Mouse (Mus musculus) E14TG2a.4 (cell line): ENCODE results near the gene Nav1.

Experiments used
- H3K27me3 ChIP-seq: 2 replicates; pipeline ENCODE4 v1.6.1; 2014; ENCODE audit warnings: low read length, control low read depth; ENCODE audit not compliant: insufficient read depth
- H3K36me3 ChIP-seq: 2 replicates; pipeline ENCODE4 v1.6.1; 2014; ENCODE audit warnings: low read length, control low read depth; ENCODE audit not compliant: insufficient read depth
- H3K4me1 ChIP-seq: replicated peaks from 2 replicates; pipeline ENCODE4 v1.6.1; 2014; ENCODE audit warnings: low read depth, low read length, control low read depth
- H3K4me3 ChIP-seq: replicated peaks from 2 replicates; pipeline ENCODE4 v1.5.1; 2014; ENCODE audit warnings: mild to moderate bottlenecking, low read length
- H3K9me3 ChIP-seq: 2 replicates; pipeline ENCODE4 v1.6.1; 2014; ENCODE audit warnings: low read length, control low read depth
- CTCF ChIP-seq: conservative IDR thresholded peaks from 2 replicates; pipeline ENCODE4 v1.5.1; 2014; ENCODE audit warnings: low read length
- NANOG ChIP-seq: IDR thresholded peaks from 2 replicates; pipeline ENCODE4 v1.6.1; 2014; ENCODE audit warnings: borderline replicate concordance, low read length, mixed read lengths
- POU5F1 ChIP-seq: IDR thresholded peaks from 2 replicates; pipeline ENCODE4 v1.6.1; 2014; ENCODE audit warnings: low read length, borderline replicate concordance

Gene Nav1

GRCm38 (mm10) chr1:135413996-135414395 lies 193.1 kb downstream of the Nav1 start:
- Histone ChIP-seq H3K27me3 (no peaks in the 10 kb centered on the region), H3K4me1 (no peaks in the 10 kb centered on the region), H3K36me3 (peaks cover 96% of the 10 kb centered on the region), H3K4me3 (no peak overlapping the region), H3K9me3 (no peaks in the 10 kb centered on the region)
- TF ChIP-seq NANOG (no peak), CTCF (no peak), POU5F1 (no peak)

DNA sequence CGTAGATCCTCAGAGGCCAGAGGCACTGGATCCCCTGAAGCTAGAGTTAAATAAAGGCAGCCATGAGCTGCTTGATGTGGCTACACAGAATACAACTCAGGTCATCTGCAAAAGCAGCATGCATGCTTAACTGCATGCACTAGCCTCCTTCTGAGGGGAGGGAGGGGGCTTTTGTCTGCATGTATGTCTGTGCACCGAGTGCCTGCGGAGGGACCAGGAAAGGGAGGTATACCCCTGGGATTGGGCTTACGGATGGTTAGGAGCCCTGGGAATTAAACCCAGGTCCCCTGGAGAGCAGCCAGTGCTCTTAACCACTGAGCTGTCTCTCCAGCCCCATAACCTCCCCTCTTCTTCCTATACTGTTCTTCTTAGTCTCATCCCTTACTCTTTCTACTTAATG lies 195.0 kb downstream of the Nav1 start:
- no peaks in the 10 kb centered on the region for H3K4me1 ChIP-seq
- H3K36me3 ChIP-seq, result peaks cover 94% of the 10 kb centered on the region
- no peaks in the 10 kb centered on the region for H3K9me3 ChIP-seq
- H3K27me3 ChIP-seq, result no peaks in the 10 kb centered on the region
- no peak overlapping the region for H3K4me3 ChIP-seq
- no peak for TF ChIP-seq CTCF
- TF ChIP-seq POU5F1, result no peak
- TF ChIP-seq NANOG, result no peak

DNA sequence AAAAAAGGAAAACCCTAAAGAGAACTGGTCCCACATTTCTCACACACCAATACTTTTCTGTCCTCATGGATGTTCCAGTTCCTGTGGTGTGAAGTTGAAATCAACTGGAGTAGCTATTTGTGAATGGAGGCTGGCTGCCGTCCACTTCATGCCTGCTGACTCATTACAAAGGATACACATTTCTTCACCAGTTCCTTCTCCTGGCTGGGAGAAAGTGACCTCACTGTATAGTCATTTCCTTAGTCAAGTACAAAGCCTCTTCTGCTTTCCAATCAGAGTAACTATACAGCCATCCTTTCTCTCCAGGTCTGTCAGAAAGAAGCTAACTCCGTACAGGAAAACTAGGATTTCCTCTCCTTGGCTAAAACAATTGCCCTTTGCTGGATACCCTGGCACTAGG lies 196.1 kb downstream of the Nav1 start:
- H3K36me3 ChIP-seq, result peaks cover 94% of the 10 kb centered on the region
- TF ChIP-seq CTCF (no peak), NANOG (no peak), POU5F1 (no peak)
- no peak overlapping the region for H3K4me3 ChIP-seq
- H3K4me1 ChIP-seq, result peaks cover 5% of the 10 kb centered on the region
- H3K27me3 ChIP-seq, result no peaks in the 10 kb centered on the region
- no peaks in the 10 kb centered on the region for H3K9me3 ChIP-seq

GRCm38 (mm10) chr1:135408973-135409372 lies 198.1 kb downstream of the Nav1 start:
- Histone ChIP-seq H3K36me3 (peaks cover 95% of the 10 kb centered on the region), H3K27me3 (no peaks in the 10 kb centered on the region)

GRCm38 (mm10) chr1:135405356-135405755 lies 201.7 kb downstream of the Nav1 start:
- Histone ChIP-seq H3K36me3 (peaks cover 97% of the 10 kb centered on the region), H3K9me3 (no peaks in the 10 kb centered on the region), H3K4me1 (peaks cover 8% of the 10 kb centered on the region), H3K4me3 (no peak overlapping the region), H3K27me3 (no peaks in the 10 kb centered on the region)
- no peak for TF ChIP-seq NANOG
- TF ChIP-seq POU5F1, result no peak
- TF ChIP-seq CTCF, result no peak

More at GRCm38 (mm10) chr1:135408973-135409372, 198.1 kb downstream of the Nav1 start:
- Histone ChIP-seq H3K9me3 (no peaks in the 10 kb centered on the region), H3K4me3 (no peak overlapping the region), H3K4me1 (peaks cover 8% of the 10 kb centered on the region)
- TF ChIP-seq POU5F1 (no peak), CTCF (no peak), NANOG (no peak)

- Histone ChIP-seq H3K9me3 (no peaks in the 10 kb centered on the region), H3K36me3 (peaks cover 95% of the 10 kb centered on the region), H3K4me1 (peaks cover 5% of the 10 kb centered on the region), H3K27me3 (no peaks in the 10 kb centered on the region), H3K4me3 (no peak overlapping the region)
- no peak for TF ChIP-seq CTCF
These were observed 205.5 kb downstream of the Nav1 start for GRCm38 (mm10) chr1:135401452-135402110.

DNA sequence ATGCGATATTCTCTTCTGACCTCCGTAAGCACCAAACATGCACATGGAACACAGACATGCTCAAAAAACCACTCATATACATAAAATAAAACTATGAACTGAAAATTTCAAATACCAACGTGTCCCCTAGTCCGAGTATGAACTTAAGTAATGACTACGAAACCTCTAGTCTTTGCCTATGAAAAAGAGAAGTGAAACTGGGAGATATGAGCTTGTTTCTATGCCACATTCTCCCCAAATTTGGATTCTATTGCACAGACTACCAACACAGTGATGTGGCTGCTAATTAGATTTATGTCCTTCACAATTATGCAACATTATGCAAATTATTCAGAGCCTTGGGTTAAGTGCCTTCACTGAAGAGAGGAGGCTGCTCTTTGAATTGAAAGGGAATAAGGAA lies 207.6 kb downstream of the Nav1 start:
- Histone ChIP-seq H3K4me3 (no peak overlapping the region), H3K9me3 (no peaks in the 10 kb centered on the region)

DNA sequence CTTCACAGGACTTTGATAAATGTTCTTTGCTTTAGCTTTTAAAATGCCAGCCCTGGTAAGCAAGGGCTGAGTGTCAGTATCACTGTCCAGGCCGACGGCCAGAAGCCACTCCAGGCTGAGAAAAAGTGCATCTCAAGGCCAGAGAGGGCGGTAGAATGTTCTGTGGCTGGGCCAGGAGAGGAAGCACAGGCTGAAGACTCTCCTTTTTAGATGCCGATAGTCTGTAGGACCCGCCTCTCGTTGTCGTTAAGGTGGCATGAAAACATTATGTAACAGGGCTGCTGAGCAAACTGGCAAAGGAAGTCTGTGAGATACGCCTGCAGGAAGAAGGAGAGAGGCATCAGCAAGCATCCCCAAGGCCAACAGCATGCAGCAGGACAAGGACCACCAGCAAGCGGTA lies 221.9 kb downstream of the Nav1 start:
- Histone ChIP-seq H3K27me3 (no peaks in the 10 kb centered on the region), H3K4me3 (no peak overlapping the region), H3K36me3 (peaks cover 79% of the 10 kb centered on the region), H3K9me3 (no peaks in the 10 kb centered on the region), H3K4me1 (no peaks in the 10 kb centered on the region)
- TF ChIP-seq NANOG (no peak), CTCF (no peak), POU5F1 (no peak)

More for the DNA sequence above, 207.6 kb downstream of the Nav1 start:
- Histone ChIP-seq H3K27me3 (no peaks in the 10 kb centered on the region), H3K4me1 (no peaks in the 10 kb centered on the region), H3K36me3 (peaks cover 90% of the 10 kb centered on the region)
- TF ChIP-seq NANOG, result no peak
- no peak for TF ChIP-seq CTCF
- no peak for TF ChIP-seq POU5F1
